In genomic region chr11:116011529-116012261, GRCm38 (mm10) we compare ENCODE assay signal across 8 mouse cellular contexts. TPM values are rescaled to one million over a fixed set of nuclear protein-coding genes. Genes with fewer than 3 reads are reported as not detected.
A peak's percentile ranks its signal among the peaks of the same experiment; 100 is the strongest.
DNase-seq lines count a peak whose midpoint lies in the region; ATAC-seq and TF ChIP-seq lines count a peak whose summit lies in the region.

No protein-coding gene starts in this region.

- H3K9ac ChIP-seq in lung, postnatal 0 days (replicated peaks; ENCODE audit: low read depth): peak overlapping the region; percentile 78
- H3K9ac ChIP-seq in embryonic facial prominence, embryonic 15.5 days: peak overlapping the region; percentile 74
- peak overlapping the region; percentile 76 for H3K9ac ChIP-seq in limb, embryonic 15.5 days

- TF ChIP-seq EP300 in lung, postnatal 0 days (IDR thresholded peaks at IDR 0.05): no peak

- no peaks in the 10 kb centered on the region for H3K27me3 ChIP-seq in lung, postnatal 0 days (replicated peaks; ENCODE audit: insufficient read depth, low read length)
- H3K27me3 ChIP-seq in embryonic facial prominence, embryonic 15.5 days: no peaks in the 10 kb centered on the region
- no peaks in the 10 kb centered on the region for H3K27me3 ChIP-seq in limb, embryonic 15.5 days
- H3K27me3 ChIP-seq in splenic B cell, adult 2 months (ENCODE audit: control insufficient read depth, insufficient read depth, low read length, poor library complexity, severe bottlenecking): no peaks in the 10 kb centered on the region

- 0 out of 2 replicates have a peak, but pooled peaks cover 2% of the 10 kb centered on the region for H3K4me1 ChIP-seq in lung, postnatal 0 days (ENCODE audit: insufficient read depth, low read depth, low read length)
- peaks cover 33% of the 10 kb centered on the region for H3K4me1 ChIP-seq in embryonic facial prominence, embryonic 15.5 days
- H3K4me1 ChIP-seq in limb, embryonic 15.5 days: peaks cover 26% of the 10 kb centered on the region

- WGBS in lung, postnatal 0 days: 22% methylated on average over 13 of the region's 14 CpGs
- 10% methylated on average over 14 of the region's 14 CpGs for WGBS in embryonic facial prominence, embryonic 15.5 days
- WGBS in limb, embryonic 15.5 days: 21% methylated on average over 14 of the region's 14 CpGs

- peak overlapping the region; percentile 88 for H3K27ac ChIP-seq in lung, postnatal 0 days (ENCODE audit: low read length)
- H3K27ac ChIP-seq in embryonic facial prominence, embryonic 15.5 days (replicated peaks): peak overlapping the region; percentile 94
- peak overlapping the region; percentile 98 for H3K27ac ChIP-seq in limb, embryonic 15.5 days

- no peak for TF ChIP-seq CTCF in lung, postnatal 0 days (IDR thresholded peaks at IDR 0.05)

- peak; percentile 16 for DNase-seq in lung, postnatal 0 days (ENCODE audit: low spot score)
- no peak for DNase-seq in lung, postnatal 4 days
- DNase-seq in splenic B cell, adult 2 months (ENCODE audit: low read depth, low spot score): peak; percentile 11
- no peak for DNase-seq in right cerebral cortex, postnatal 25 days
- DNase-seq in cerebellum, adult 9-10 months: no peak
- no peak for DNase-seq in lung, postnatal 10 days

- H3K4me3 ChIP-seq in lung, postnatal 0 days (ENCODE audit: low read depth, low read length): peak overlapping the region; percentile 61
- peak overlapping the region; percentile 60 for H3K4me3 ChIP-seq in embryonic facial prominence, embryonic 15.5 days (replicated peaks)
- peak overlapping the region; percentile 70 for H3K4me3 ChIP-seq in limb, embryonic 15.5 days

- 0 out of 2 replicates have a peak, but pooled peaks cover 9% of the 10 kb centered on the region for H3K36me3 ChIP-seq in lung, postnatal 0 days (ENCODE audit: insufficient read depth, low read length)
- peaks cover 35% of the 10 kb centered on the region for H3K36me3 ChIP-seq in embryonic facial prominence, embryonic 15.5 days
- H3K36me3 ChIP-seq in limb, embryonic 15.5 days: peaks cover 42% of the 10 kb centered on the region
- peaks cover 2% of the 10 kb centered on the region; the same call in 1 of the 2 replicates for H3K36me3 ChIP-seq in splenic B cell, adult 2 months (ENCODE audit: control insufficient read depth, insufficient read depth, low read length, poor library complexity, severe bottlenecking)

- ATAC-seq in lung, postnatal 0 days: no peak
- ATAC-seq in embryonic facial prominence, embryonic 15.5 days (ENCODE audit: insufficient number of reproducible peaks, low FRiP score, low TSS enrichment, low read depth): no peak
- ATAC-seq in limb, embryonic 15.5 days (ENCODE audit: insufficient number of reproducible peaks, low FRiP score, low TSS enrichment, low read depth): no peak

- H3K4me2 ChIP-seq in lung, postnatal 0 days (replicated peaks; ENCODE audit: low read depth, low read length): peak overlapping the region; percentile 93
- H3K4me2 ChIP-seq in embryonic facial prominence, embryonic 15.5 days (replicated peaks): peak overlapping the region; percentile 62
- peak overlapping the region; percentile 78 for H3K4me2 ChIP-seq in limb, embryonic 15.5 days

- H3K9me3 ChIP-seq in lung, postnatal 0 days (ENCODE audit: low read length): no peaks in the 10 kb centered on the region
- no peaks in the 10 kb centered on the region for H3K9me3 ChIP-seq in embryonic facial prominence, embryonic 15.5 days (replicated peaks)
- no peaks in the 10 kb centered on the region for H3K9me3 ChIP-seq in limb, embryonic 15.5 days

RNA-seq across cellular contexts. Expression of gene Galk1, which starts 0.8 kb away (rescaled TPM):
- 91.0 and 95.6 TPM in 2 replicates for polyA plus RNA-seq in lung, postnatal 0 days (2015; fragmentation: Nextera tagmentation; extraction: Ambion mirVana)
- polyA plus RNA-seq in embryonic facial prominence, embryonic 15.5 days (2015; fragmentation: Nextera tagmentation; extraction: Ambion mirVana): 173 and 176 TPM in 2 replicates
- 174 and 194 TPM in 2 replicates for polyA plus RNA-seq in limb, embryonic 15.5 days (2015; fragmentation: Nextera tagmentation; extraction: Ambion mirVana)

RNA-seq across cellular contexts. Expression of gene H3f3b, which starts 16.1 kb away (rescaled TPM):
- 1,667 and 1,708 TPM in 2 replicates for polyA plus RNA-seq in lung, postnatal 0 days (2015; fragmentation: Nextera tagmentation; extraction: Ambion mirVana)
- polyA plus RNA-seq in embryonic facial prominence, embryonic 15.5 days (2015; fragmentation: Nextera tagmentation; extraction: Ambion mirVana): 1,738 and 1,786 TPM in 2 replicates
- polyA plus RNA-seq in limb, embryonic 15.5 days (2015; fragmentation: Nextera tagmentation; extraction: Ambion mirVana): 1,660 and 1,740 TPM in 2 replicates

RNA-seq across cellular contexts. Expression of gene Unk, which starts 18.4 kb away (rescaled TPM):
- polyA plus RNA-seq in lung, postnatal 0 days (2015; fragmentation: Nextera tagmentation; extraction: Ambion mirVana): 14.5 and 15.0 TPM in 2 replicates
- 36.8 and 42.2 TPM in 2 replicates for polyA plus RNA-seq in embryonic facial prominence, embryonic 15.5 days (2015; fragmentation: Nextera tagmentation; extraction: Ambion mirVana)
- 34.7 and 35.1 TPM in 2 replicates for polyA plus RNA-seq in limb, embryonic 15.5 days (2015; fragmentation: Nextera tagmentation; extraction: Ambion mirVana)

RNA-seq across cellular contexts. Expression of gene Itgb4, which starts 37.2 kb away (rescaled TPM):
- polyA plus RNA-seq in lung, postnatal 0 days (2015; fragmentation: Nextera tagmentation; extraction: Ambion mirVana): 3.8 and 4.2 TPM in 2 replicates
- polyA plus RNA-seq in embryonic facial prominence, embryonic 15.5 days (2015; fragmentation: Nextera tagmentation; extraction: Ambion mirVana): 21.1 and 21.5 TPM in 2 replicates
- polyA plus RNA-seq in limb, embryonic 15.5 days (2015; fragmentation: Nextera tagmentation; extraction: Ambion mirVana): 14.7 and 15.7 TPM in 2 replicates

Comparison
In these comparisons a context has a peak if more than half of its experiments do, and no peak if none do; other contexts are left out.
1. DNase-seq: peak in lung, postnatal 0 days (single experiment) and splenic B cell, adult 2 months (single experiment); none in lung, postnatal 4 days (0 of 2), right cerebral cortex, postnatal 25 days (single experiment), cerebellum, adult 9-10 months (single experiment) and lung, postnatal 10 days (single experiment).
2. Peak in every context shown above with its lines, with median percentiles within 50 percentile points of each other: H3K27ac ChIP-seq, H3K4me2 ChIP-seq, H3K4me3 ChIP-seq and H3K9ac ChIP-seq.